Mouse (Mus musculus): ENCODE measurements at regions not wholly inside any gene's neighbourhood (a gene's known extent, or its start where the extent isn't known, plus 50 kb on each side); places are given as distances from the start of the nearest gene placed in this dataset.

GRCm38 (mm10) chr3:126011269-126011668 is 72.8 kb upstream of the Ugt8a start:
- Histone ChIP-seq H3K79me2 (ENCODE audit: control insufficient read depth, insufficient read depth) (no peaks in the 10 kb centered on the region), H3ac (ENCODE audit: control insufficient read depth, insufficient read length) (no peak overlapping the region), H3K4me2 (ENCODE audit: low read depth) (no peak overlapping the region), H3K27me3 (ENCODE audit: control insufficient read depth, insufficient read depth, insufficient read length) (no peaks in the 10 kb centered on the region), H3K36me3 (ENCODE audit: control insufficient read depth, insufficient read depth) (no peaks in the 10 kb centered on the region), H3K4me3 (no peak overlapping the region)
- no peak for TF ChIP-seq TCF3 (IDR thresholded peaks at IDR 0.05; ENCODE audit: insufficient read length, low read depth)
- no peak for TF ChIP-seq E2F4 (IDR thresholded peaks at IDR 0.05; ENCODE audit: insufficient read depth)
- no peak for TF ChIP-seq MYOG (IDR thresholded peaks at IDR 0.05; ENCODE audit: control insufficient read depth in 1 of 3, insufficient read depth in 1 of 3, insufficient read length in 2 of 3, low read depth in 2 of 3)
- TF ChIP-seq SRF (IDR thresholded peaks at IDR 0.05; ENCODE audit: control insufficient read depth, insufficient read length, low read depth), result no peak

GRCm38 (mm10) chr3:126016166-126016565 is 77.7 kb upstream of the Ugt8a start:
- TF ChIP-seq POLR2AphosphoS2 (IDR thresholded peaks at IDR 0.05; ENCODE audit: insufficient read length, low read depth) (no peak), E2F4 (IDR thresholded peaks at IDR 0.05; ENCODE audit: insufficient read depth) (no peak), TCF12 (IDR thresholded peaks at IDR 0.05; ENCODE audit: insufficient read depth, poor library complexity, severe bottlenecking) (no peak), REST (IDR thresholded peaks at IDR 0.05; ENCODE audit: insufficient read depth, insufficient read length) (no peak), MYOG (IDR thresholded peaks at IDR 0.05; ENCODE audit: control insufficient read depth in 1 of 3, insufficient read depth in 1 of 3, insufficient read length in 2 of 3, low read depth in 2 of 3) (no peak), TCF3 (IDR thresholded peaks at IDR 0.05; ENCODE audit: insufficient read length, low read depth) (no peak), POLR2A (IDR thresholded peaks at IDR 0.05; ENCODE audit: insufficient read length, low read depth) (no peak), MYOD1 (IDR thresholded peaks at IDR 0.05; ENCODE audit: control insufficient read depth in 1 of 3, insufficient read length in 2 of 3, low read depth in 2 of 3) (no peak), CEBPB (IDR thresholded peaks at IDR 0.05; ENCODE audit: insufficient read depth, poor library complexity, severe bottlenecking) (no peak), SRF (IDR thresholded peaks at IDR 0.05; ENCODE audit: control insufficient read depth, insufficient read length, low read depth) (no peak), USF1 (IDR thresholded peaks at IDR 0.05; ENCODE audit: low read depth) (no peak)
- Histone ChIP-seq H3K36me3 (ENCODE audit: control insufficient read depth, insufficient read depth) (no peaks in the 10 kb centered on the region), H3K27me3 (ENCODE audit: control insufficient read depth, insufficient read depth, insufficient read length) (no peaks in the 10 kb centered on the region), H3K4me2 (ENCODE audit: low read depth) (no peak overlapping the region), H3K4me3 (no peak overlapping the region), H3ac (ENCODE audit: control insufficient read depth, insufficient read length) (no peak overlapping the region), H3K79me2 (ENCODE audit: control insufficient read depth, insufficient read depth) (no peaks in the 10 kb centered on the region)

GRCm38 (mm10) chr3:126044327-126044726 is 105.9 kb upstream of the Ugt8a start:
- no peak overlapping the region for H3ac ChIP-seq (ENCODE audit: control insufficient read depth, insufficient read length)
- H3K27me3 ChIP-seq (ENCODE audit: control insufficient read depth, insufficient read depth, insufficient read length), result no peaks in the 10 kb centered on the region
- no peaks in the 10 kb centered on the region for H3K36me3 ChIP-seq (ENCODE audit: control insufficient read depth, insufficient read depth)
- H3K79me2 ChIP-seq (ENCODE audit: control insufficient read depth, insufficient read depth), result no peaks in the 10 kb centered on the region
- no peak overlapping the region for H3K4me3 ChIP-seq
- TF ChIP-seq SRF (IDR thresholded peaks at IDR 0.05; ENCODE audit: control insufficient read depth, insufficient read length, low read depth) (no peak), MAX (IDR thresholded peaks at IDR 0.05; ENCODE audit: low read depth) (no peak), POLR2A (IDR thresholded peaks at IDR 0.05; ENCODE audit: insufficient read length, low read depth) (no peak), MYOD1 (IDR thresholded peaks at IDR 0.05; ENCODE audit: control insufficient read depth in 1 of 3, insufficient read length in 2 of 3, low read depth in 2 of 3) (no peak), CEBPB (IDR thresholded peaks at IDR 0.05; ENCODE audit: insufficient read depth, poor library complexity, severe bottlenecking) (no peak), MYOG (IDR thresholded peaks at IDR 0.05; ENCODE audit: control insufficient read depth in 1 of 3, insufficient read depth in 1 of 3, insufficient read length in 2 of 3, low read depth in 2 of 3) (no peak), USF1 (IDR thresholded peaks at IDR 0.05; ENCODE audit: low read depth) (no peak), POLR2AphosphoS2 (IDR thresholded peaks at IDR 0.05; ENCODE audit: insufficient read length, low read depth) (no peak), TCF12 (IDR thresholded peaks at IDR 0.05; ENCODE audit: insufficient read depth, poor library complexity, severe bottlenecking) (no peak), E2F4 (IDR thresholded peaks at IDR 0.05; ENCODE audit: insufficient read depth) (no peak), TCF3 (IDR thresholded peaks at IDR 0.05; ENCODE audit: insufficient read length, low read depth) (no peak), REST (IDR thresholded peaks at IDR 0.05; ENCODE audit: insufficient read depth, insufficient read length) (no peak)
- H3K4me2 ChIP-seq (ENCODE audit: low read depth), result peak overlapping the region; percentile 24

GRCm38 (mm10) chr3:126044861-126045260 is 106.4 kb upstream of the Ugt8a start:
- no peaks in the 10 kb centered on the region for H3K79me2 ChIP-seq (ENCODE audit: control insufficient read depth, insufficient read depth)
- H3K4me3 ChIP-seq, result no peak overlapping the region
- TF ChIP-seq USF1 (IDR thresholded peaks at IDR 0.05; ENCODE audit: low read depth), result no peak
- H3K27me3 ChIP-seq (ENCODE audit: control insufficient read depth, insufficient read depth, insufficient read length), result no peaks in the 10 kb centered on the region
- H3K36me3 ChIP-seq (ENCODE audit: control insufficient read depth, insufficient read depth), result no peaks in the 10 kb centered on the region
- H3ac ChIP-seq (ENCODE audit: control insufficient read depth, insufficient read length), result no peak overlapping the region
- peak overlapping the region; percentile 24 for H3K4me2 ChIP-seq (ENCODE audit: low read depth)

GRCm38 (mm10) chr3:126045992-126046786 is 107.8 kb upstream of the Ugt8a start:
- Histone ChIP-seq H3K79me2 (ENCODE audit: control insufficient read depth, insufficient read depth) (no peaks in the 10 kb centered on the region), H3ac (ENCODE audit: control insufficient read depth, insufficient read length) (no peak overlapping the region), H3K27me3 (ENCODE audit: control insufficient read depth, insufficient read depth, insufficient read length) (no peaks in the 10 kb centered on the region), H3K36me3 (ENCODE audit: control insufficient read depth, insufficient read depth) (no peaks in the 10 kb centered on the region), H3K4me3 (no peak overlapping the region), H3K4me2 (ENCODE audit: low read depth) (peak overlapping the region; percentile 19)
- no peak for TF ChIP-seq CEBPB (IDR thresholded peaks at IDR 0.05; ENCODE audit: insufficient read depth, poor library complexity, severe bottlenecking)
- no peak for TF ChIP-seq MYOD1 (IDR thresholded peaks at IDR 0.05; ENCODE audit: control insufficient read depth in 1 of 3, insufficient read length in 2 of 3, low read depth in 2 of 3)
- TF ChIP-seq TCF12 (IDR thresholded peaks at IDR 0.05; ENCODE audit: insufficient read depth, poor library complexity, severe bottlenecking), result no peak
- TF ChIP-seq REST (IDR thresholded peaks at IDR 0.05; ENCODE audit: insufficient read depth, insufficient read length), result no peak
- TF ChIP-seq POLR2A (IDR thresholded peaks at IDR 0.05; ENCODE audit: insufficient read length, low read depth), result no peak
- no peak for TF ChIP-seq MYOG (IDR thresholded peaks at IDR 0.05; ENCODE audit: control insufficient read depth in 1 of 3, insufficient read depth in 1 of 3, insufficient read length in 2 of 3, low read depth in 2 of 3)
- no peak for TF ChIP-seq POLR2AphosphoS2 (IDR thresholded peaks at IDR 0.05; ENCODE audit: insufficient read length, low read depth)
- TF ChIP-seq SRF (IDR thresholded peaks at IDR 0.05; ENCODE audit: control insufficient read depth, insufficient read length, low read depth), result no peak
- no peak for TF ChIP-seq E2F4 (IDR thresholded peaks at IDR 0.05; ENCODE audit: insufficient read depth)
- no peak for TF ChIP-seq MAX (IDR thresholded peaks at IDR 0.05; ENCODE audit: low read depth)
- TF ChIP-seq TCF3 (IDR thresholded peaks at IDR 0.05; ENCODE audit: insufficient read length, low read depth), result no peak
- TF ChIP-seq USF1 (IDR thresholded peaks at IDR 0.05; ENCODE audit: low read depth), result no peak
